15 mouse cellular contexts compared by ENCODE assay signal in genomic region chr9:66651306-66651705, GRCm38 (mm10). TPM values are rescaled to one million over a fixed set of nuclear protein-coding genes. Genes with fewer than 3 reads are reported as not detected.
A peak's percentile ranks its signal among the peaks of the same experiment; 100 is the strongest.
DNase-seq lines count a peak whose midpoint lies in the region; ATAC-seq lines count a peak whose summit lies in the region.
"Had no signal": no experiment of that assay in that cellular context is flagged by ENCODE, and none has a peak within 500 bp of the region (broad histone marks: within the 10 kb centered on the region; RNA-seq: fewer than 3 reads in every experiment).

No protein-coding gene starts in this region.

- no peak for DNase-seq in heart, adult 11 months
- DNase-seq in left cerebral cortex, postnatal 10 days (ENCODE audit: extremely low spot score in 1 of 2, low spot score in 2 of 2), result peak; percentile 21 to 49
- DNase-seq in left cerebral cortex, adult 8-10 months (ENCODE audit: low spot score in 2 of 2), result no peak
- peak; percentile 27 for DNase-seq in A20 (ENCODE audit: low read depth, low spot score)
- DNase-seq in brain, embryonic 18.5 days (ENCODE audit: low read depth, low spot score), result peak; percentile 52
- no peak for DNase-seq in embryo, embryonic 9.5 days (ENCODE audit: extremely low spot score)
- DNase-seq: cerebellum, adult 9-10 months; gastrocnemius, postnatal 10 days had no signal

- intact Hi-C loops in left cerebral cortex, postnatal 10 days (cut with DNase I), result no loop called here

- 32% methylated on average over 6 of the region's 6 CpGs for WGBS in heart, embryonic 13.5 days

- H3K27me3 ChIP-seq in heart, embryonic 13.5 days (replicated peaks), result no peaks in the 10 kb centered on the region
- H3K27me3 ChIP-seq: liver, embryonic 12.5 days; neural tube, embryonic 12.5 days had no signal

- no peak overlapping the region for H3K27ac ChIP-seq in heart, embryonic 13.5 days (replicated peaks)
- H3K27ac ChIP-seq: liver, embryonic 12.5 days; neural tube, embryonic 12.5 days; stomach, postnatal 0 days had no signal

- peaks cover 11% of the 10 kb centered on the region for H3K4me1 ChIP-seq in heart, embryonic 13.5 days
- H3K4me1 ChIP-seq: liver, embryonic 12.5 days; neural tube, embryonic 12.5 days had no signal

- peak overlapping the region; percentile 45 for H3K4me2 ChIP-seq in heart, embryonic 13.5 days
- H3K4me2 ChIP-seq: liver, embryonic 12.5 days; neural tube, embryonic 12.5 days had no signal

- no peak overlapping the region; the same call in 1 of the 2 replicates for H3K4me3 ChIP-seq in heart, embryonic 13.5 days
- H3K4me3 ChIP-seq: liver, embryonic 12.5 days; neural tube, embryonic 12.5 days had no signal

- no peak overlapping the region for H3K9ac ChIP-seq in heart, embryonic 13.5 days
- H3K9ac ChIP-seq: liver, embryonic 12.5 days; neural tube, embryonic 12.5 days had no signal

- H3K9me3 ChIP-seq in heart, embryonic 13.5 days, result no peaks in the 10 kb centered on the region
- H3K9me3 ChIP-seq: liver, embryonic 12.5 days; neural tube, embryonic 12.5 days had no signal

- H3K36me3 ChIP-seq in heart, embryonic 13.5 days, result no peaks in the 10 kb centered on the region
- H3K36me3 ChIP-seq: liver, embryonic 12.5 days; neural tube, embryonic 12.5 days had no signal

- ATAC-seq in heart, embryonic 13.5 days (ENCODE audit: extremely low read depth, insufficient number of reproducible peaks, low FRiP score, low TSS enrichment), result no peak
- ATAC-seq in granulocyte monocyte progenitor cell, adult 5-6 weeks (replicated peaks; ENCODE audit: poor library complexity, severe bottlenecking), result no peak
- ATAC-seq: CD4-positive, CD25-positive, alpha-beta regulatory T cell, adult 4 months; intestine, postnatal 0 days; liver, embryonic 12.5 days had no signal

RNA-seq across cellular contexts. Expression of gene Usp3, which starts 58.4 kb away (rescaled TPM):
- 39.1 and 41.3 TPM in 2 replicates for polyA plus RNA-seq in heart, embryonic 13.5 days (2015; fragmentation: Nextera tagmentation; extraction: Ambion mirVana)
- 10 to 100 TPM; 29.5 to 37.2 TPM for total RNA-seq in left cerebral cortex, postnatal 10 days (2021)
- total RNA-seq in left cerebral cortex, adult 8-10 months (2022), result 10 to 100 TPM; 36.1 to 50.1 (median 42.7) TPM
- 37.4 and 72.1 TPM in 2 replicates for total RNA-seq in granulocyte monocyte progenitor cell, adult 5-6 weeks (2014; fragmentation: Nextera tagmentation)
- 50.4 and 55.5 TPM in 2 replicates for total RNA-seq in granulocyte monocyte progenitor cell, adult 5-6 weeks (2017)

Comparison
In these comparisons a context has a peak if more than half of its experiments do, and no peak if none do; other contexts are left out.
1. DNase-seq: peak in left cerebral cortex, postnatal 10 days (2 of 2), A20 (single experiment) and brain, embryonic 18.5 days (single experiment); none in heart, adult 11 months (single experiment), left cerebral cortex, adult 8-10 months (0 of 2) and embryo, embryonic 9.5 days (single experiment).